Mouse (Mus musculus): ENCODE measurements around the gene Itgb3bp.

GRCm38 (mm10) chr4:99773041-99773440 is 156.6 kb downstream of the Itgb3bp start:
- TF ChIP-seq CTCF (IDR thresholded peaks at IDR 0.05; ENCODE audit: low read depth) (no peak), EP300 (IDR thresholded peaks at IDR 0.05; ENCODE audit: low read depth) (no peak)
